Mouse (Mus musculus): Measurements from ENCODE around the gene Trpv5. TPM values are rescaled to one million over a fixed set of nuclear protein-coding genes. Genes with fewer than 3 reads are reported as not detected.

The Trpv5 gene
- polyA plus RNA-seq, 1 experiment = 0.75 TPM

- TF ChIP-seq CTCF (IDR thresholded peaks at IDR 0.05; ENCODE audit: control insufficient read depth, insufficient read depth, low read length) = no peak
- TF ChIP-seq POLR2A (IDR thresholded peaks at IDR 0.05; ENCODE audit: borderline replicate concordance, control insufficient read depth, low read depth, low read length) = no peak
- H3K27ac ChIP-seq (ENCODE audit: control insufficient read depth, insufficient read depth, low read depth, low read length, poor library complexity) = no peak overlapping the region
- H3K4me3 ChIP-seq (replicated peaks; ENCODE audit: control insufficient read depth, low read depth, low read length) = no peak overlapping the region
- WGBS = 9% methylated on average over 8 of the region's 8 CpGs
- H3K4me1 ChIP-seq (ENCODE audit: control insufficient read depth, insufficient read depth, low read length) = no peaks in the 10 kb centered on the region
Measured at GRCm38 (mm10) chr6:41654648-41655047, 25.9 kb downstream of the Trpv5 start.

- Histone ChIP-seq H3K4me3 (replicated peaks; ENCODE audit: control insufficient read depth, low read depth, low read length) (no peak overlapping the region), H3K27ac (ENCODE audit: control insufficient read depth, insufficient read depth, low read depth, low read length, poor library complexity) (no peak overlapping the region), H3K4me1 (ENCODE audit: control insufficient read depth, insufficient read depth, low read length) (no peaks in the 10 kb centered on the region)
- no peak for TF ChIP-seq POLR2A (IDR thresholded peaks at IDR 0.05; ENCODE audit: borderline replicate concordance, control insufficient read depth, low read depth, low read length)
- no peak for TF ChIP-seq CTCF (IDR thresholded peaks at IDR 0.05; ENCODE audit: control insufficient read depth, insufficient read depth, low read length)
- 43% methylated on average over 5 of the region's 5 CpGs for WGBS
Measured at GRCm38 (mm10) chr6:41653173-41653572, 27.4 kb downstream of the Trpv5 start.

GRCm38 (mm10) chr6:41646672-41647071, 33.9 kb downstream of the Trpv5 start:
- H3K4me1 ChIP-seq (ENCODE audit: control insufficient read depth, insufficient read depth, low read length) = no peaks in the 10 kb centered on the region
- H3K4me3 ChIP-seq (replicated peaks; ENCODE audit: control insufficient read depth, low read depth, low read length) = no peak overlapping the region
- TF ChIP-seq POLR2A (IDR thresholded peaks at IDR 0.05; ENCODE audit: borderline replicate concordance, control insufficient read depth, low read depth, low read length) = no peak
- no peak for TF ChIP-seq CTCF (IDR thresholded peaks at IDR 0.05; ENCODE audit: control insufficient read depth, insufficient read depth, low read length)
- no peak overlapping the region for H3K27ac ChIP-seq (ENCODE audit: control insufficient read depth, insufficient read depth, low read depth, low read length, poor library complexity)

- Histone ChIP-seq H3K4me3 (replicated peaks; ENCODE audit: control insufficient read depth, low read depth, low read length) (no peak overlapping the region), H3K27ac (ENCODE audit: control insufficient read depth, insufficient read depth, low read depth, low read length, poor library complexity) (no peak overlapping the region), H3K4me1 (ENCODE audit: control insufficient read depth, insufficient read depth, low read length) (no peaks in the 10 kb centered on the region)
- WGBS = 72% methylated on average over 3 of the region's 3 CpGs
- TF ChIP-seq POLR2A (IDR thresholded peaks at IDR 0.05; ENCODE audit: borderline replicate concordance, control insufficient read depth, low read depth, low read length) (no peak), CTCF (IDR thresholded peaks at IDR 0.05; ENCODE audit: control insufficient read depth, insufficient read depth, low read length) (no peak)
Measured at GRCm38 (mm10) chr6:41646220-41646619, 34.3 kb downstream of the Trpv5 start.

GRCm38 (mm10) chr6:41643227-41643626, 37.3 kb downstream of the Trpv5 start:
- no peak overlapping the region for H3K27ac ChIP-seq (ENCODE audit: control insufficient read depth, insufficient read depth, low read depth, low read length, poor library complexity)
- no peaks in the 10 kb centered on the region for H3K4me1 ChIP-seq (ENCODE audit: control insufficient read depth, insufficient read depth, low read length)
- H3K4me3 ChIP-seq (replicated peaks; ENCODE audit: control insufficient read depth, low read depth, low read length) = no peak overlapping the region
- TF ChIP-seq POLR2A (IDR thresholded peaks at IDR 0.05; ENCODE audit: borderline replicate concordance, control insufficient read depth, low read depth, low read length) = no peak
- TF ChIP-seq CTCF (IDR thresholded peaks at IDR 0.05; ENCODE audit: control insufficient read depth, insufficient read depth, low read length) = no peak
- WGBS = 42% methylated on average over 3 of the region's 3 CpGs

GRCm38 (mm10) chr6:41642765-41643164, 37.8 kb downstream of the Trpv5 start:
- no peak overlapping the region for H3K4me3 ChIP-seq (replicated peaks; ENCODE audit: control insufficient read depth, low read depth, low read length)
- 42% methylated on average over 4 of the region's 4 CpGs for WGBS
- TF ChIP-seq CTCF (IDR thresholded peaks at IDR 0.05; ENCODE audit: control insufficient read depth, insufficient read depth, low read length) = no peak
- no peak for TF ChIP-seq POLR2A (IDR thresholded peaks at IDR 0.05; ENCODE audit: borderline replicate concordance, control insufficient read depth, low read depth, low read length)

GRCm38 (mm10) chr6:41641173-41641866, 39.2 kb downstream of the Trpv5 start:
- no peak for TF ChIP-seq CTCF (IDR thresholded peaks at IDR 0.05; ENCODE audit: control insufficient read depth, insufficient read depth, low read length)
- TF ChIP-seq POLR2A (IDR thresholded peaks at IDR 0.05; ENCODE audit: borderline replicate concordance, control insufficient read depth, low read depth, low read length) = no peak
- Histone ChIP-seq H3K4me1 (ENCODE audit: control insufficient read depth, insufficient read depth, low read length) (no peaks in the 10 kb centered on the region), H3K4me3 (replicated peaks; ENCODE audit: control insufficient read depth, low read depth, low read length) (no peak overlapping the region), H3K27ac (ENCODE audit: control insufficient read depth, insufficient read depth, low read depth, low read length, poor library complexity) (no peak overlapping the region)
- 73% methylated on average over 6 of the region's 6 CpGs for WGBS

More at GRCm38 (mm10) chr6:41642765-41643164, 37.8 kb downstream of the Trpv5 start:
- Histone ChIP-seq H3K27ac (ENCODE audit: control insufficient read depth, insufficient read depth, low read depth, low read length, poor library complexity) (no peak overlapping the region), H3K4me1 (ENCODE audit: control insufficient read depth, insufficient read depth, low read length) (no peaks in the 10 kb centered on the region)

- 83% methylated on average over 3 of the region's 3 CpGs for WGBS
- H3K4me3 ChIP-seq (replicated peaks; ENCODE audit: control insufficient read depth, low read depth, low read length) = no peak overlapping the region
- H3K4me1 ChIP-seq (ENCODE audit: control insufficient read depth, insufficient read depth, low read length) = no peaks in the 10 kb centered on the region
- no peak overlapping the region for H3K27ac ChIP-seq (ENCODE audit: control insufficient read depth, insufficient read depth, low read depth, low read length, poor library complexity)
- no peak for TF ChIP-seq POLR2A (IDR thresholded peaks at IDR 0.05; ENCODE audit: borderline replicate concordance, control insufficient read depth, low read depth, low read length)
- TF ChIP-seq CTCF (IDR thresholded peaks at IDR 0.05; ENCODE audit: control insufficient read depth, insufficient read depth, low read length) = no peak
Measured at GRCm38 (mm10) chr6:41640449-41640848, 40.1 kb downstream of the Trpv5 start.

All from bone marrow, adult 2 months (tissue).